Mouse (Mus musculus) limb, embryonic 10.5 days (tissue): ENCODE data around the gene Acot6. TPM values are rescaled to one million over a fixed set of nuclear protein-coding genes. Genes with fewer than 3 reads are reported as not detected.

Experiments
- DNase-seq: peaks from one replicate; pipeline ENCODE4 v3.0.0-alpha.2; 2017; ENCODE audit warnings: low spot score
- H3K27ac ChIP-seq: fragments of 300-500 bp; sonication (generic); 2 replicates; pipeline ENCODE4 v1.5.1; 2016; ENCODE audit warnings: mild to moderate bottlenecking
- H3K27me3 ChIP-seq: fragments of 300-500 bp; sonication (generic); 2 replicates; pipeline ENCODE4 v1.6.1; 2016; ENCODE audit warnings: low read depth, mild to moderate bottlenecking; ENCODE audit not compliant: poor library complexity, severe bottlenecking
- H3K36me3 ChIP-seq: fragments of 300-500 bp; sonication (generic); 2 replicates; pipeline ENCODE4 v1.6.1; 2016; ENCODE audit warnings: mild to moderate bottlenecking, moderate library complexity
- H3K4me1 ChIP-seq: fragments of 300-500 bp; sonication (generic); 2 replicates; pipeline ENCODE4 v1.6.1; 2016
- H3K4me3 ChIP-seq: fragments of 300-500 bp; sonication (generic); 2 replicates; pipeline ENCODE4 v1.5.1; 2016; ENCODE audit warnings: mild to moderate bottlenecking, moderate library complexity
- H3K9me3 ChIP-seq: fragments of 300-500 bp; sonication (generic); replicated peaks from 2 replicates; pipeline ENCODE4 v1.6.1; 2016; ENCODE audit warnings: mild to moderate bottlenecking
- WGBS: fragments of 180-500 bp; shearing (Covaris S2); methylation state at CpG from one replicate; pipeline ENCODE4 v1.1.7; 2016; 5-methylcytosine and 5-hydroxymethylcytosine counted together
- polyA plus RNA-seq: library from polyadenylated mRNA; unstranded; fragments of >200 nt; fragmentation: Nextera tagmentation; extraction: Ambion mirVana; gene quantifications from 2 replicates; pipeline ENCODE4 v1.2.1, GENCODE M21; 2016

Gene Acot6
- polyA plus RNA-seq, 1 experiment from 2014 or later, result 0.73 TPM

DNA sequence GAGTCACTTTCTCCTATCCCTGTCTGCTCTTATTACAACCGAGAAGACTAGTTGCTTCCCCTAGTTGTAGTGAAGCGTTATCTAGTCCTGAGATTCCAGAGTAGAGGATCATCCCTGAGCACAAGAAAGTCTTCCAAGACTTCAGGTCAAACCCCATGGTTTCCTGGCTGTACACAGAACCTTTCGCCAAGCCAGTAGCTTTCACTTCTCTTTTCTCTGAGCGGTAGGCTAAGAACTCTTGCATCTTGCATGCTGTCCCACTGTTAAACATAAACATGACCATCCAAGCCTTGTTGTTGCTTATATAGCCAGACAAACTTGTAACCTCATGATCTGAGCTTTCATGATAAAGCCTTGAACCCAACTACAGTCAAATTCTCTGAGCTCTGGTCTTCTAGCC, 10.4 kb downstream of the Acot6 start:
- no peaks in the 10 kb centered on the region for H3K27me3 ChIP-seq
- no peak overlapping the region for H3K27ac ChIP-seq
- WGBS, result 91% methylated on average over 4 of the region's 4 CpGs
- no peaks in the 10 kb centered on the region for H3K9me3 ChIP-seq
- peaks cover 9% of the 10 kb centered on the region for H3K4me1 ChIP-seq
- DNase-seq, result no peak
- no peak overlapping the region for H3K4me3 ChIP-seq
- H3K36me3 ChIP-seq, result no peaks in the 10 kb centered on the region

- 58% methylated on average over 6 of the region's 6 CpGs for WGBS
- Histone ChIP-seq H3K9me3 (no peaks in the 10 kb centered on the region), H3K4me1 (peaks cover 9% of the 10 kb centered on the region), H3K27ac (peak overlapping the region; percentile 82; the same call in 1 of the 2 replicates), H3K36me3 (no peaks in the 10 kb centered on the region), H3K27me3 (no peaks in the 10 kb centered on the region), H3K4me3 (peak overlapping the region; percentile 88)
- DNase-seq, result no peak
Measured at GRCm38 (mm10) chr12:84113676-84114075, 13.2 kb downstream of the Acot6 start.

DNA sequence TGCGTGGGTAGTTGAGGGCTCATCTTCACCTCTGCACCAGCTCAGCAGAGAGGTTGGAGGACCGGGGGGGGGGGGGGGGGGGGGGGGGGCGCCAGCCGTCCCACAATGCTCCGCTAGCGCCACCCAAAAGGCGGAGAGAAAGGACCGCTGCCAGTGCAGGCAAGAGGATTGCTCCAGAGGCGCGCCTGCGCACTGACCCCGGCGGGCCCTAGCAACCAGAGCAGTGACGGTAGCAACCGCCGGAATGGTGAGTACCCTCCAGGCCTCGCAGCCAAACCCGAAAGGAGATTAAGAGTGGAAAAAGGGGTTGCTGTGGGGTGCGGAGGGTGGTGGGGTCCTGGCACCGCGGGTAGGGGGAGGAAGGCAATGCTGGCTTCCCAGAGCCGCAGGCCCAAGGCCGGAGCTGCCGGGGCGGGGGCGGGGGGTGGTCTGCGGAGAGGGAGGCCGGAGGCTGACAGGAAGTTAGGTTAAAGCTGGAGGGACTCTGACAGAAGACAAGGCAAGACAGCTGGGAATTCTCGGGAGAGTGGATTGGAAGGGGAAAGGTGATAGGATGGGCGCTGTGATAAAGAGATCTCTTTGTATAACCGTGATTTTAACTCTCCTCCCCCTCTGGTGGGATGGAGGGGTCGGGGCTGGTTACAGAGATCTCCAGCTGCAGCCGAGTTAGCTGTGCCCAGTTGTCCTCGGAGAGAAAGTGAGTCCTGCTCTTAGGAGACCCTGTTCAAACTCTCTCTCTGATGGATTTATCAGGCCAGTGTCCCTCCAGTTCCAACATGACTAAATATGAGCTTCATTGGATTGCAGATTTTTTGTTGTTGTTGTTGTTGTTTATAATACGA, 13.9 kb downstream of the Acot6 start, which contains the start of gene Dnal1:
Gene Dnal1, plus strand, starts transcription at position 214 of the 842 bp plus-strand sequence.
- DNase-seq, result peak; percentile 94
- Histone ChIP-seq H3K27ac (peak within 1 kb of the TSS; percentile 82), H3K27me3 (no peaks in the 10 kb centered on the region), H3K4me1 (peaks cover 9% of the 10 kb centered on the region), H3K9me3 (no peaks in the 10 kb centered on the region), H3K4me3 (peak within 1 kb of the TSS; percentile 88), H3K36me3 (no peaks in the 10 kb centered on the region)
- 3% methylated on average over 30 of the region's 35 CpGs for WGBS

- peaks cover 8% of the 10 kb centered on the region for H3K4me1 ChIP-seq
- H3K27ac ChIP-seq, result no peak overlapping the region
- WGBS, result 94% methylated on average over 5 of the region's 5 CpGs
- H3K36me3 ChIP-seq, result no peaks in the 10 kb centered on the region
- DNase-seq, result no peak
- no peaks in the 10 kb centered on the region for H3K27me3 ChIP-seq
- no peak overlapping the region for H3K4me3 ChIP-seq
- H3K9me3 ChIP-seq, result no peaks in the 10 kb centered on the region
Measured at GRCm38 (mm10) chr12:84119584-84119983, 19.1 kb downstream of the Acot6 start.

GRCm38 (mm10) chr12:84125892-84126291, 25.4 kb downstream of the Acot6 start:
- Histone ChIP-seq H3K27me3 (no peaks in the 10 kb centered on the region), H3K36me3 (peaks cover 18% of the 10 kb centered on the region), H3K4me3 (no peak overlapping the region), H3K27ac (no peak overlapping the region), H3K4me1 (no peaks in the 10 kb centered on the region), H3K9me3 (no peaks in the 10 kb centered on the region)
- no peak for DNase-seq
- 88% methylated on average over 12 of the region's 12 CpGs for WGBS

DNA sequence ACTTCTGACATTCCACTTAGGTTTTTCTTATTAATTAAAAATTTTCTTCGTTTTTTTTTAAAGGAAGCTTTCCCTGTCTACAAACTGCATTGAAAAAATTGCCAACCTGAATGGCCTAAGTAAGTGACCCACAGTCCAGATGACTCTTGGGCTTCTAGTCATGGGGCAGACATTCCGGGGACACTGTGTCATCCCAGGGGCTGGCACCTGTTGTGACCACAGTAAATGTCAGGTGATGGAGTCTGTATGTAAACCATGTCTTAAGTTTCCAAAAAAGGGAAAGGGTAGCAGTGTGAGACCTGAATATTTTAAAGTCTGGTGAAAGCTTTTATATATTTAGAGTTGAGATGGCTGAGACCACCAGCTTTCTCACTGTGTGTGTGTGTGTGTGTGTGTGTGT, 26.4 kb downstream of the Acot6 start:
- Histone ChIP-seq H3K9me3 (no peaks in the 10 kb centered on the region), H3K36me3 (peaks cover 24% of the 10 kb centered on the region), H3K4me1 (no peaks in the 10 kb centered on the region), H3K27ac (no peak overlapping the region), H3K27me3 (no peaks in the 10 kb centered on the region), H3K4me3 (no peak overlapping the region)
- WGBS, result 79% methylated on average over 2 of the region's 2 CpGs
- no peak for DNase-seq

GRCm38 (mm10) chr12:84128576-84128975, 28.1 kb downstream of the Acot6 start:
- Histone ChIP-seq H3K27ac (no peak overlapping the region), H3K27me3 (no peaks in the 10 kb centered on the region), H3K4me3 (no peak overlapping the region), H3K9me3 (no peaks in the 10 kb centered on the region), H3K4me1 (no peaks in the 10 kb centered on the region), H3K36me3 (peaks cover 29% of the 10 kb centered on the region)
- no peak for DNase-seq
- WGBS, result 89% methylated on average over 6 of the region's 6 CpGs

- Histone ChIP-seq H3K4me1 (no peaks in the 10 kb centered on the region), H3K9me3 (no peaks in the 10 kb centered on the region), H3K4me3 (no peak overlapping the region), H3K27me3 (no peaks in the 10 kb centered on the region), H3K27ac (no peak overlapping the region), H3K36me3 (peaks cover 29% of the 10 kb centered on the region)
- no peak for DNase-seq
- 93% methylated on average over 8 of the region's 8 CpGs for WGBS
Measured at GRCm38 (mm10) chr12:84129931-84130330, 29.5 kb downstream of the Acot6 start.

DNA sequence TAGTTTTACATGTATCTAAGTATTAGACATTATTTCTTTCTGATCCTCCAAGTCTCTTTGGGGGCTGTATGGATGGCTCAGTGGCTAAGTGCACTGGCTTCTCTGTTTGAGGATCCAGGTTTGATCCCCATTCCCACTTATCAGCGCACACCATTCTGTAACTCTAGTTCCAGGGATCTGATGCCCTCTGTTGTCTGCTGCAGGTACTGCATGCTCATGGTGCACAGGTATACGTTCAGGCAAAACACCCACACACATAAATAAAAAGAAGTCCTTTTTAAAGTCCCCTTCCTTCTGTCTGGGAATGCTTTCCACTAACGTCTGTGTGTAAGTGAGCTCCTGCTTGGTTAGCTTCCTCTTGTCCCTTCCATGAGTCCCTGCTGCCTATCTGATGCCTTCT, 31.8 kb downstream of the Acot6 start:
- Histone ChIP-seq H3K36me3 (peaks cover 47% of the 10 kb centered on the region), H3K4me1 (no peaks in the 10 kb centered on the region), H3K27ac (no peak overlapping the region), H3K9me3 (no peaks in the 10 kb centered on the region), H3K27me3 (no peaks in the 10 kb centered on the region), H3K4me3 (no peak overlapping the region)
- WGBS, result 59% methylated on average over 3 of the region's 3 CpGs
- peak; percentile 50 for DNase-seq

- peaks cover 31% of the 10 kb centered on the region for H3K36me3 ChIP-seq
- no peaks in the 10 kb centered on the region for H3K27me3 ChIP-seq
- no peaks in the 10 kb centered on the region for H3K4me1 ChIP-seq
- H3K4me3 ChIP-seq, result no peak overlapping the region
- no peak overlapping the region for H3K27ac ChIP-seq
- no peaks in the 10 kb centered on the region for H3K9me3 ChIP-seq
- WGBS, result 94% methylated on average over 7 of the region's 7 CpGs
- DNase-seq, result no peak
Measured at GRCm38 (mm10) chr12:84137131-84137530, 36.7 kb downstream of the Acot6 start.

DNA sequence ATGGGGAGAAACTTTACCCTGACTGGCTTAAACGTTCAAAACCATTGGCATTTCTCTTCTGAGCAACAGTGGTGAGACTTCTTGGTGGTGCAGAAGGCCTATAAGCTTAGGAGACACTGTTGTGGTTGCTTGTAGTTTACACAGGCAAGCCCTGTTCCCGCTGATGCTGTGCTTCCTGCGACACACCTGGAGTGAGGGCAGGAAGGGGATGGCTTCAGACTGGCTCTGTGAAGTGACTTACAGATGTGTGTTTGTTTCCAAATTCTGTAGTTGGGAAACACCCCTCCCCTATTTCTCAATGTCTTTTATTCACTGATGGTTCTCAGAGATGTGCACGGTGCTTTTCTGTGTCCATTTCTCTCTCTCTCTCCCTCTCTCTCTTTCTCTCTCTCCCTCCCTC, 39.7 kb downstream of the Acot6 start:
- Histone ChIP-seq H3K9me3 (no peaks in the 10 kb centered on the region), H3K4me1 (no peaks in the 10 kb centered on the region), H3K4me3 (no peak overlapping the region), H3K27me3 (no peaks in the 10 kb centered on the region), H3K36me3 (peaks cover 33% of the 10 kb centered on the region), H3K27ac (no peak overlapping the region)
- DNase-seq, result no peak
- WGBS, result 75% methylated on average over 4 of the region's 4 CpGs

DNA sequence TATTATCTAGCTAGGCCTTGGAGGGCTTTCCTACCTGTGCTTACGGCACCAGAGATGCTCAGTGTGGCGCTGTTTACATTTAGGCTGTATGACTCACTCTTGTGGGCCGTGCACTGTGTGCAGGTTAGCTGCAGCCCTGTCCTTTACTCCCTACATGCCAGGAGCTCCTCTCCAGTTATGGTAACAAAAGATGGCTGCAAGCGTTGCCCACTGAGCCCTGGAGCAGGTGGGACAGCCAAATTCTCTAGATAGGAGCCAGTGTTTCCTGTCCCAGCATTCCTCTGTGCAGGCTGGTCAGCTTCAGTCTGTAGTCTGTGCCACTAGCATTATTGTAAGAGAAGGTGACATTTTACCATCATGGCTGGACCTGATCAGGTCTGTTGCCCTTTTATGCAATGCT, 40.8 kb downstream of the Acot6 start:
- 90% methylated on average over 4 of the region's 4 CpGs for WGBS
- Histone ChIP-seq H3K4me3 (no peak overlapping the region), H3K27ac (no peak overlapping the region), H3K27me3 (no peaks in the 10 kb centered on the region), H3K4me1 (no peaks in the 10 kb centered on the region), H3K36me3 (peaks cover 25% of the 10 kb centered on the region), H3K9me3 (no peaks in the 10 kb centered on the region)
- DNase-seq, result no peak

DNA sequence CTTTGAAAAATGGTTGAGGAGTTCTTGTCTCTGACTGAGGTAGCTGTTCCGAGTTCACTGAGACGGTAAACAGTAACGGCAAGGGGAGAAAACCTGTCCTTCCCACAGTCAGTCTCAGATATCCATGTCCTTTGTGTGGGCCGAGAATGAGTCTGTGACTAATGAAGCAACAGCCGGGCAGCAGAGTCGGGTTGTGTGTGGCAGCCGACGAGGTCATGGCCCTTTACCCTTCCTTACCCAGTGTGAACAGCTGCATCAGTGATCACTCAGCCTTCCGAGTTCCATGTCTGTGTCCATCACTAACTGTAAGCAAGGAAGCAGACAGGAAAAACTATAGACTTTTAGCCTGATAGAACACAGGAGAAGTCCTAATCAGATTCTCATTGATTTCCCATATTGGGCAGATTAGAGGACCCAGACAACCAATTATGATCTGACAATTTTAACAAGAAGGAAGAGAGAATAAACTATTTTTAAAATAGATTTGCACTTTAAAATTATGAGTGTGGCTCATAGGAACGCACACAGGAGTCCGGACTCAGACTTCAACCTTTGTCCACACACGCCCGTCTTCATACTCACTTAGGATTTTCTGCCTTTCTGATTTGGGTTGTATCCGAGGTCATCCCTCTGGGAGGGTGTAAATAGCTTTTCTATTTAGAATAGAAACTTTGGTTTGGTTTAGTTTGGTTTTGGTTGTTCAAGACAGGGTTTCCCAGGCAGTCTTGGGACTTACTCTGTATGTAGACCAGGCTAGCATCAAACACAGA, 42.0 kb downstream of the Acot6 start:
- H3K4me3 ChIP-seq, result no peak overlapping the region

More for the DNA sequence above, 42.0 kb downstream of the Acot6 start:
- H3K27ac ChIP-seq, result no peak overlapping the region
- peaks cover 20% of the 10 kb centered on the region for H3K36me3 ChIP-seq
- H3K9me3 ChIP-seq, result no peaks in the 10 kb centered on the region
- H3K4me1 ChIP-seq, result no peaks in the 10 kb centered on the region
- WGBS, result 65% methylated on average over 14 of the region's 14 CpGs
- no peaks in the 10 kb centered on the region for H3K27me3 ChIP-seq
- DNase-seq, result no peak
